Mouse (Mus musculus) layer of hippocampus, postnatal 36 days (tissue): ENCODE data around the gene Rbck1. TPM values are rescaled to one million over a fixed set of nuclear protein-coding genes. Genes with fewer than 3 reads are reported as not detected.
A peak's percentile ranks its signal among the peaks of the same experiment; 100 is the strongest.
"Not testable (repeated sequence)": the region's sequence is repeated elsewhere in the genome, so short reads cannot be mapped to it uniquely, and the experiment has no call there.

Source experiments
- DNase-seq, 2 experiments: peaks; one replicate each; pipeline ENCODE4 v3.0.0; 2022
- total RNA-seq, 2 experiments: library from RNA; stranded (reverse); gene quantifications; 2 replicates each; pipeline ENCODE4 v1.2.3; 2021

Gene Rbck1
- total RNA-seq, 2 experiments from 2014 or later = 103 to 109 TPM

- DNase-seq = peak; percentile 89 to 92
Observed at GRCm38 (mm10) chr2:152293727-152294475, 38.6 kb downstream of the Rbck1 start, which contains the start of gene Tbc1d20. Gene Tbc1d20 (plus strand): TSS chr2:152293828.

- DNase-seq = no peak
Observed at GRCm38 (mm10) chr2:152293179-152293726, 39.2 kb downstream of the Rbck1 start.

GRCm38 (mm10) chr2:152292475-152292874 is 40.0 kb downstream of the Rbck1 start:
- DNase-seq = no peak

GRCm38 (mm10) chr2:152289623-152290022 is 42.8 kb downstream of the Rbck1 start:
- DNase-seq = not testable (repeated sequence)

GRCm38 (mm10) chr2:152288046-152288445 is 44.4 kb downstream of the Rbck1 start:
- DNase-seq = no peak

- no peak for DNase-seq
Observed at GRCm38 (mm10) chr2:152287560-152287959, 44.9 kb downstream of the Rbck1 start.

GRCm38 (mm10) chr2:152281407-152281806 is 51.0 kb downstream of the Rbck1 start:
- no peak for DNase-seq

- DNase-seq = no peak
Observed at GRCm38 (mm10) chr2:152273639-152274038, 58.8 kb downstream of the Rbck1 start.

Other genes starting within 250 kb of the Rbck1 start
- gene Srxn1, start 227.1 kb downstream of the Rbck1 start, total RNA-seq = 10 to 100 TPM; 71.6 to 77.6 TPM
- gene Tcf15, start 189.1 kb downstream of the Rbck1 start, total RNA-seq = 1 to 10 TPM; 2.9 to 4.3 TPM
- 100 to 1,000 TPM in 1 of 2 experiments, 10 to 100 TPM in 1; 98.3 to 101 TPM for gene Csnk2a1, start 105.8 kb downstream of the Rbck1 start, total RNA-seq
- 10 to 100 TPM; 51.6 to 51.7 TPM for gene Tbc1d20, start 38.8 kb downstream of the Rbck1 start, total RNA-seq
- under 1 TPM; 0.37 to 0.73 TPM for gene Trib3, start 11.4 kb upstream of the Rbck1 start, total RNA-seq
- 10 to 100 TPM; 67.2 to 85.4 TPM for gene Nrsn2, start 44.0 kb upstream of the Rbck1 start, total RNA-seq
- 10 to 100 TPM; 15.5 to 15.7 TPM for gene Sox12, start 65.4 kb upstream of the Rbck1 start, total RNA-seq
- 10 to 100 TPM in 1 of 2 experiments, 1 to 10 TPM in 1; 9.3 to 10.0 TPM for gene Zcchc3, start 82.4 kb upstream of the Rbck1 start, total RNA-seq
- gene 6820408C15Rik, start 82.9 kb upstream of the Rbck1 start, total RNA-seq = 1 to 10 TPM; 2.5 to 2.6 TPM
- gene Defb23, start 132.0 kb upstream of the Rbck1 start, total RNA-seq = not detected
- gene Defb20, start 144.4 kb upstream of the Rbck1 start, total RNA-seq = not detected
- gene Defb22, start 157.5 kb upstream of the Rbck1 start, total RNA-seq = not detected
- not detected for gene Defb26, start 179.0 kb upstream of the Rbck1 start, total RNA-seq
- not detected for gene Defb28, start 185.6 kb upstream of the Rbck1 start, total RNA-seq
- not detected for gene Defb29, start 207.4 kb upstream of the Rbck1 start, total RNA-seq
- not detected for gene Gm17416, start 236.7 kb upstream of the Rbck1 start, total RNA-seq
- not detected for gene Defb21, start 240.1 kb upstream of the Rbck1 start, total RNA-seq
- gene Defb19, start 247.7 kb upstream of the Rbck1 start, total RNA-seq = not detected